Mouse (Mus musculus) lung, postnatal 36 days (tissue): ENCODE results near the gene Gm47985.
"Not testable (repeated sequence)": the region's sequence is repeated elsewhere in the genome, so short reads cannot be mapped to it uniquely, and the experiment has no call there.

Experiments
- DNase-seq: peaks from one replicate; pipeline ENCODE4 v3.0.0; 2022; ENCODE audit warnings: mixed read lengths

Gene Gm47985

DNA sequence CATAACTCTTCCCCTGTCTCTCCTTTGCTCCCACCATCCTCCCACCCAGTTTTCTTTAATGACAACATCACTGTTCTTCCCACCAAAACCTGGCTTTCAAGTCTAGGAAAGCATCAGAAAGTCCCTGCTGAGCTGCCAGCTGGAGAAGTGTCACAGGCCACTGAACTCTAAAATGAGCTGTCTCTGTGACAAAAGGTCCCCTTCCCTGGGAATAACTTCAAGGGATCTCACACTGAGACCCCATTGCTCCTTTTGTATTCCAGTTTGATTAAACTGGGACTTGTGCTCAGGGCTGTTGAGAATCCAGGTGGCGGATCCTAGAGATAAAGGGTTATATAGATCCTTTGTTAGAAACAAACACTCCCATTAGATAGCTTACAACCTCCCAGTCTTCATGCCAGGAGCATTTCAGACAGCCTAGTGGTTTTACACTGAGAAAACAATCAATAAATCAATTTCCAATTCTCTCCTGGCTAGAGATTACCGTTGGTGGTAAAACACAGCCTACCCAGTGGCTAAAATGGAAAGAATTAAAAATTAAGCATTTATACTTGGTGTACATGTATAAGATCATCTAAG is 3.7 kb upstream of the Gm47985 start:
- DNase-seq = no peak

GRCm38 (mm10) chr1:151180167-151180566 is 2.2 kb upstream of the Gm47985 start:
- no peak for DNase-seq

DNA sequence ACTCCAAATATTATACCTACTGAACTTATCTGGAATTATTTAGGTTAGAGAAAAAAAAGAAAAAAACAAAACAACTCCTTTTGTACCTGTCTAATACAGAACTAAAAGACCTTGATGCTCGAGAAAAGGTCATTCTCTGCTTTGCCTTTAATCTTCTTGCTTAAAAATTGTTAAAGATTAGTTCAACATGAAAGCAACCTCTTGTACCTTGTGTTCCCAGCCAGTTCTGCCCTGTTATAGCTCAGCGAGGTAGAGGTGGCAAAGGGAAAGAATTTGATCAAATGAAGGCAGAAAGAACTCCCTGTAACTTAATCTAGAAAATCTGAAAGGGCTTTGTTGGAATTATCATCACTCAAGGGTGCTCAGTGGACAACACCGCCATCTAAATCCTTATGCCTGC is 3.8 kb downstream of the Gm47985 start:
- not testable (repeated sequence) for DNase-seq

DNA sequence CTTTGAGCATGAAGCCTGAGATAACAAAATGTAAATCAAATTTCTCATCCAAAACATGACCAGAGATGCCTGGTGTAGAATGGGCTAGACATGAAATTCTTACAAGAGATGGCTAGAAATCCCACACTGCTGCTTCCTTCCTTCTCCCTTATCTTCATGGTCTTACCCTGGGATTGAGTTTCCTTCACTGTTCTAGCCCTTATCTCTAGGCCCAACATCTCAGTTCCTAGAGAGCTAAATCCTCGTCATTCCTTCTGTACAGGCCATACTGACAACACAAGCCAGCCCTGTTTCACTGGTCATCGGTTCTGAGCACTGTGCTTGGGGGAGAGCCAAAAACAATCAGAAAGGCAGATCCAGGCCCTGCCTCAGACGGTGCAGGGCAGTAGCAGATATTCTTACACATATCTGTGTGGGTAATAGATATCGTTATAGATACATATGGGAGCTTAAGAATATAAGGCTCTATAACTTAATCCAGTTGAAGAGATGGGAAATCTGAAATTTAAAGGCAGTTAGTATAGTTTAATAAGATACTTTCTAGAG is 4.6 kb downstream of the Gm47985 start:
- DNase-seq = not testable (repeated sequence)

- DNase-seq = no peak
Measured at GRCm38 (mm10) chr1:151188469-151188868, 6.1 kb downstream of the Gm47985 start.

DNA sequence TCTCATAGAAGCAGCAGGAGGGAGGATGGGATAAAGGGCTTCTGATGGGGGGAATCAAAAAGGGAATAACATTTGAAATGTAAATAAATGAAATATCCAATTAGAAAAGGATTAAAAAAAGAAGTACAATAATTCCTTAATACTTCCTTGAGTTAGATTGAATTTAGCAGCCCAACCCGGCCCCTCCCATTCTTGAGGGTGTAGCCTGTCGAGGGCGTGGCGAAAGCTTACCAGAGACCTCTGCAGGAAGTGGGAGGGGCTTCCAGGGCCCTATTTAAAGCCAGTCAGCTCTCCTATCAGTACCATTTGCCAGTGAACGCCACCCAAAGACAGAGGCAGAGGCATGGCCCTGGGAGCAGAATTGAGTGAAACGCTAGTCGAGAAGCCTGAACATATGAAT is 9.7 kb downstream of the Gm47985 start, which contains the start of gene Gm8947:
TSS of gene Gm8947 (plus strand) at position 302 of the 400 bp plus-strand sequence.
- DNase-seq = not testable (repeated sequence)

GRCm38 (mm10) chr1:151192739-151193138 is 10.4 kb downstream of the Gm47985 start:
- DNase-seq = not testable (repeated sequence)

GRCm38 (mm10) chr1:151195986-151196385 is 13.6 kb downstream of the Gm47985 start:
- not testable (repeated sequence) for DNase-seq

DNA sequence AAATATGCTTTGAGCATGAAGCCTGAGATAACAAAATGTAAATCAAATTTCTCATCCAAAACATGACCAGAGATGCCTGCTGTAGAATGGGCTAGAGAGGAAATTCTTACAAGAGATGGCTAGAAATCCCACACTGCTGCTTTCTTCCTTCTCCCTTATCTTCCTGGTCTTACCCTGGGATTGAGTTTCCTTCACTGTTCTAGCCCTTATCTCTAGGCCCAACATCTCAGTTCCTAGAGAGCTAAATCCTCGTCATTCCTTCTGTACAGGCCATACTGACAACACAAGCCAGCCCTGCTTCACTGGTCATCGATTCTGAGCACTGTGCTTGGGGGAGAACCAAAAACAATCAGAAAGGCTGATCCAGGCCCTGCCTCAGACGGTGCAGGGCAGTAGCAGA is 14.4 kb downstream of the Gm47985 start:
- DNase-seq = not testable (repeated sequence)

GRCm38 (mm10) chr1:151198120-151198519 is 15.8 kb downstream of the Gm47985 start, which contains the start of gene Gm47995:
TSS of gene Gm47995 (plus strand) at chr1:151198448.
- not testable (repeated sequence) for DNase-seq

DNA sequence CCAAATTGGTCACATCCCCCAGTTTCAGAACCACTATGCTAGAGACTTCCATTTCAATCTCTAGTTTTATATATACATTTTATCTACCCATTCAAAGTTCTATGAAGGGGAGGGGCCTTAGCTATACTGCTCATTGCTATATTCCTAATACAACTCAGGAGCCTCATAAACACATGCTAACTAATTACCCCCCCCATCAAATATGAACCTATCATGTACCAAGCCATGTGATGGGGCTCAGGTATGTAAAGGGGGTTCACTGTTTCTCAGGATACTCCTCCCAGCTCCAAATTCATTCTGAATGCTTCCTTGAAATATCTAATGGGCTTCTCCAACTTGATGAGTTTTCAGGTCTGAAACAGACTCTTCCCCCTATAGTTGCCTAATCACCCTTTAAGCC is 18.3 kb downstream of the Gm47985 start:
- not testable (repeated sequence) for DNase-seq

DNA sequence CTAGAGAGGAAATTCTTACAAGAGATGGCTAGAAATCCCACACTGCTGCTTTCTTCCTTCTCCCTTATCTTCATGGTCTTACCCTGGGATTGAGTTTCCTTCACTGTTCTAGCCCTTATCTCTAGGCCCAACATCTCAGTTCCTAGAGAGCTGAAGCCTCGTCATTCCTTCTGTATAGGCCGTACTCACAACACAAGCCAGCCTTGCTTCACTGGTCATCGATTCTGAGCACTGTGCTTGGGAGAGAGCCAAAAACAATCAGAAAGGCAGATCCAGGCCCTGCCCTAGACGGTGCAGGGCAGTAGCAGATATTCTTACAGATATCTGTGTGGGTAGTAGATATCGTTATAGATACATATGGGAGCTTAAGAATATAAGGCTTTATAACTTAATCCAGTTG is 20.4 kb downstream of the Gm47985 start:
- not testable (repeated sequence) for DNase-seq

DNA sequence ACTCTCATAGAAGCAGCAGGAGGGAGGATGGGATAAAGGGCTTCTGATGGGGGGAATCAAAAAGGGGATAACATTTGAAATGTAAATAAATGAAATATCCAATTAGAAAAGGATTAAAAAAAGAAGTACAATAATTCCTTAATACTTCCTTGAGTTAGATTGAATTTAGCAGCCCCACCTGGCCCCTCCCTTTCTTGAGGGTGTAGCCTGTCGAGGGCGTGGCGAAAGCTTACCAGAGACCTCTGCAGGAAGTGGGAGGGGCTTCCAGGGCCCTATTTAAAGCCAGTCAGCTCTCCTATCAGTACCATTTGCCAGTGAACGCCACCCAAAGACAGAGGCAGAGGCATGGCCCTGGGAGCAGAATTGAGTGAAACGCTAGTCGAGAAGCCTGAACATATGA is 21.5 kb downstream of the Gm47985 start, which contains the start of gene 3110040M04Rik:
TSS of gene 3110040M04Rik (plus strand) at position 304 of the 400 bp plus-strand sequence.
- DNase-seq = not testable (repeated sequence)

- not testable (repeated sequence) for DNase-seq
Measured at GRCm38 (mm10) chr1:151208493-151208892, 26.2 kb downstream of the Gm47985 start.

DNA sequence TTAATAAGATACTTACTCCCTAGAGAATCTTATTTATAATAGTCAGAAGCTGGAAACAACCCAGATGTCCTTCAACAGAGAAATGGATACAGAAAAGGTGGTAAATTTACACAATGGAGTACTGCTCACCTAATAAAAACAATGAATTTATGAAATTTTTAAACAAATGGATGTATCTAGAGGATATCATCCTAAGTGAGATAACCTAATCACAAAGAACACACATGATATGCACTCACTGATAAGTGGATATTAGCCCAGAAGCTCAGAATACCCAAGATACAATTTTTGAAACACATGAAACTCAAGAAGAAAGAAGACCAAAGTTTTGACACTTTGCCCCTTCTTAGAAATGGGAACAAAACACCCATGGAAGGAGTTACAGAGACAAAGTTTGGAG is 26.6 kb downstream of the Gm47985 start:
- DNase-seq = not testable (repeated sequence)

- DNase-seq = not testable (repeated sequence)
Measured at GRCm38 (mm10) chr1:151209824-151210355, 27.6 kb downstream of the Gm47985 start, which contains the start of gene Gm47996. TSS of gene Gm47996 (plus strand) at chr1:151210131.

DNA sequence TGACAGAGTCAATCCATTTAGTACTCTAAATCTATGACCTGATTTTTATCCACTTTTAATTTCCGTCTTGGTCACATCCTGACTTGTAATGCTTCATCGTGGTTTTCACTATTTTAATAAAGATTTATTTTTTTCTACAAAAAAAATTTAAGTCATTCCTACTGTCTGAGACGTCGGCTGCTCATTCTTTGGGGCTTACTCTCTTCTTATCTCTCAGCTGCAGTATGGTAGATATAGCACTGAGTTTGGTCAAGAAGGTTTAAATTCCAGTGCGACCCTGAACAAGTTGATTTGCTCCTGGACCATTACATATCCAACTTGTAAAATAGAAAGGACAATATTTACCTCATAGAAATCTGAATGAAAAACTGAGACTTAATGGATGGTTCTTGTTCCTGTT is 29.3 kb downstream of the Gm47985 start:
- DNase-seq = not testable (repeated sequence)

DNA sequence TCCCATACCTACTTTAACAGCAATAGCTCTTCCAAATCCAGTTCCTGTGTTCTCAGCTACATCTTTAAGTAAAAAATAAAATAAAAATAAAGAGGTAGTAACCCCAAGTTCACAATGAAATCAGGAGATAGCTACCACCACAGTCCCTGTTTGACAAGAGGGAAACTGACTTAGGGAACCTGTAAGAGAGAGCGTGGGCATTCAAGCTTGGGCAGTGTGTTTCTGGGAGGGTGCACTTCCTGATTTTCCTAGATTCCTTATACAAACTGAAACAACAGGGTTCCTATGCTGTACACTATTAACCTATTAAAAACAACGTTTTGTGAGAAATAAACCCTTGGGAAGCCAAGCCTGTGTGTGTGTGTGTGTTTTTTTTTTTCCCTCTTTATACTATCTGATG is 32.5 kb downstream of the Gm47985 start:
- no peak for DNase-seq

GRCm38 (mm10) chr1:151215985-151216384 is 33.6 kb downstream of the Gm47985 start:
- DNase-seq = no peak

DNA sequence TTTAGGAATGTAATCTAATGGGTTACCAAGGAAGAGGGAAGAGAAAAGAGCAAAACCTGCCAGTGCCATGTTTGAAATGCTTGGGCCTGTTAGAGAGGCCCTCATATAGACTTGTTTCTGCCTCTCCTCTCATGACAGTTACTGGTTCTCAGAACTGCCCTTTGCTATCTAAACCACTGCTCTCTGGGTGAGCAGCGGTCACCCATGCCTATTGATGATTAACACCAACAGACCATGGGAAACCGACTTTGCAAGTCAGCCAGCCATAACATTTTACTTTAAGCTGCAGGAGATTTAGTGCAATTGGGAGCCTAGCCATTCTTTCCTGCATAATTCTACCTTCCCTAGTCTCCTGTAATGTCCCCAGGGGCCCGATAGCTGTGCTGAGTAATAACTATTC is 34.1 kb downstream of the Gm47985 start:
- DNase-seq = no peak

DNA sequence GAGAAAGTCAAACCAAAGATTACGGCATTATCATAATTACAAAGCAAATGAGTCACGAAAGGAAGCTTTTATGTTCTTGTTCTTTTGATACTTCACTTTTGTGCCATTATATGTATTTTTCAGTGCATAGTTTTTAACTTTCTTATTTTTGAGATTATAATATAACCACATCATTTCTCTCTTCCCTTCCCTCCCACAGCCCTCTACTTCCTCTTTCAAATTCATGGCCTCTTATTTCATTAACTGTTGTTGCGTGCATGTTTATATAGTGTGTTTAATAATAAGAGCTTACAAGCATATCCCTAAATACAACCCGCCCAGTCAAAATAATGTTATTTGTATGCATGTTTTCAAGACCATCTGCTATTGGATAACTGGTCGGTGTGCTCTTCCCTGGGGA is 36.7 kb downstream of the Gm47985 start:
- no peak for DNase-seq

DNA sequence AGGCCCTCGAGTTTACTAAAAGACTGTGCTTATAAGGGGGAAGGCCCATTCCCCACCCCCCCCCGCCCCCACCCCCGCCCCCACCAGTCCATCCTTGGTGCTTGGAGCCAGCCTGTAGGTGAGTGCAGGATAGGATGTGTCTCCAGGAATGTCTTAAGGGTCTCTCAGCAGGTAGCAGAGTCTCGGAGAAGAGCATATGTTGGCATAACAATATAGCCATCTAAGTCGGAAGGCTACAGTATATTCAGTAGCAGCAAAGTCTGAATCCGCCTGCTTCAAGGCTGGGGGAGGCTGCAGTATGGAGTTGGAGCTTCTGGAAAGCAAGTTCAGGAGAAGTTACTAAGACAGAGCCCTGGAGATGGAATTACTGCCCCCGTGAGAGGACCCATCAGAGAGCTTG is 37.8 kb downstream of the Gm47985 start:
- DNase-seq = no peak

- DNase-seq = no peak
Measured at GRCm38 (mm10) chr1:151222561-151223267, 40.4 kb downstream of the Gm47985 start.

- DNase-seq = no peak
Measured at GRCm38 (mm10) chr1:151223377-151223776, 41.0 kb downstream of the Gm47985 start.
